Mouse (Mus musculus): ENCODE results near the gene Tmem198b. TPM values are rescaled to one million over a fixed set of nuclear protein-coding genes. Genes with fewer than 3 reads are reported as not detected.

The Tmem198b gene
- polyA plus RNA-seq, 1 experiment from 2014 or later = 17.5 TPM

GRCm38 (mm10) chr10:128821358-128822056, 17.3 kb upstream of the Tmem198b start, which contains the start of gene Ormdl2:
Gene Ormdl2, minus strand, starts transcription at chr10:128821645.
- H3K4me3 ChIP-seq (replicated peaks) = peak within 1 kb of the TSS; percentile 94
- no peaks in the 10 kb centered on the region for H3K9me3 ChIP-seq
- H3K27me3 ChIP-seq = no peaks in the 10 kb centered on the region
- H3K36me3 ChIP-seq = peaks cover 43% of the 10 kb centered on the region
- H3K9ac ChIP-seq (replicated peaks) = peak within 1 kb of the TSS; percentile 84
- peak within 1 kb of the TSS; percentile 68; the same call in 1 of the 2 replicates for H3K27ac ChIP-seq
- peak; percentile 100 for ATAC-seq
- WGBS = under 1% methylated on average over 46 of the region's 46 CpGs
- peak within 1 kb of the TSS; percentile 81 for H3K4me2 ChIP-seq (replicated peaks)
- peaks cover 24% of the 10 kb centered on the region for H3K4me1 ChIP-seq (replicated peaks)

- H3K9me3 ChIP-seq = no peaks in the 10 kb centered on the region
- no peak overlapping the region for H3K4me3 ChIP-seq (replicated peaks)
- ATAC-seq = no peak
- H3K27ac ChIP-seq = no peak overlapping the region
- peaks cover 48% of the 10 kb centered on the region for H3K36me3 ChIP-seq
- H3K9ac ChIP-seq (replicated peaks) = no peak overlapping the region
- no peak overlapping the region for H3K4me2 ChIP-seq (replicated peaks)
- WGBS = 90% methylated on average over 4 of the region's 4 CpGs
- peaks cover 24% of the 10 kb centered on the region for H3K4me1 ChIP-seq (replicated peaks)
- no peaks in the 10 kb centered on the region for H3K27me3 ChIP-seq
These were observed 16.0 kb upstream of the Tmem198b start for GRCm38 (mm10) chr10:128820217-128820616.

- Histone ChIP-seq H3K4me2 (replicated peaks) (no peak within 1 kb of the TSS), H3K9ac (replicated peaks) (no peak within 1 kb of the TSS), H3K9me3 (no peaks in the 10 kb centered on the region), H3K4me1 (replicated peaks) (peaks cover 10% of the 10 kb centered on the region), H3K27me3 (no peaks in the 10 kb centered on the region), H3K36me3 (peaks cover 63% of the 10 kb centered on the region), H3K4me3 (replicated peaks) (no peak within 1 kb of the TSS), H3K27ac (no peak within 1 kb of the TSS)
- ATAC-seq = no peak
- WGBS = 92% methylated on average over 13 of the region's 13 CpGs
These were observed 12.9 kb upstream of the Tmem198b start, which contains the start of gene Sarnp for GRCm38 (mm10) chr10:128817033-128817432. Gene Sarnp, plus strand, starts transcription at chr10:128817333.

GRCm38 (mm10) chr10:128807018-128807417, 2.8 kb upstream of the Tmem198b start:
- Histone ChIP-seq H3K4me2 (replicated peaks) (peak overlapping the region; percentile 79), H3K27me3 (no peaks in the 10 kb centered on the region), H3K9me3 (no peaks in the 10 kb centered on the region), H3K27ac (no peak overlapping the region), H3K4me1 (replicated peaks) (peaks cover 65% of the 10 kb centered on the region), H3K4me3 (replicated peaks) (peak overlapping the region; percentile 89), H3K9ac (replicated peaks) (peak overlapping the region; percentile 89), H3K36me3 (peaks cover 29% of the 10 kb centered on the region)
- no peak for ATAC-seq
- 94% methylated on average over 8 of the region's 8 CpGs for WGBS

GRCm38 (mm10) chr10:128806086-128806485, 1.9 kb upstream of the Tmem198b start:
- 58% methylated on average over 6 of the region's 6 CpGs for WGBS
- no peaks in the 10 kb centered on the region for H3K9me3 ChIP-seq
- H3K27me3 ChIP-seq = no peaks in the 10 kb centered on the region
- H3K27ac ChIP-seq = peak overlapping the region; percentile 49
- peak overlapping the region; percentile 79 for H3K4me2 ChIP-seq (replicated peaks)
- H3K9ac ChIP-seq (replicated peaks) = peak overlapping the region; percentile 89
- ATAC-seq = no peak
- peaks cover 65% of the 10 kb centered on the region for H3K4me1 ChIP-seq (replicated peaks)
- peaks cover 32% of the 10 kb centered on the region for H3K36me3 ChIP-seq
- peak overlapping the region; percentile 89 for H3K4me3 ChIP-seq (replicated peaks)

- Histone ChIP-seq H3K4me1 (replicated peaks) (peaks cover 63% of the 10 kb centered on the region), H3K27ac (peak overlapping the region; percentile 98), H3K4me3 (replicated peaks) (peak overlapping the region; percentile 89), H3K27me3 (no peaks in the 10 kb centered on the region), H3K9ac (replicated peaks) (peak overlapping the region; percentile 89), H3K4me2 (replicated peaks) (peak overlapping the region; percentile 79), H3K36me3 (peaks cover 38% of the 10 kb centered on the region), H3K9me3 (no peaks in the 10 kb centered on the region)
- WGBS = under 1% methylated on average over 68 of the region's 70 CpGs
- peak; percentile 95 for ATAC-seq
These were observed 1.2 kb upstream of the Tmem198b start for GRCm38 (mm10) chr10:128805092-128806000.

GRCm38 (mm10) chr10:128803771-128804270, 349 bp downstream of the Tmem198b start, which contains the start of gene Dnajc14:
Gene Dnajc14, plus strand, starts transcription at chr10:128804062.
- Histone ChIP-seq H3K4me3 (replicated peaks) (peak within 1 kb of the TSS; percentile 89), H3K36me3 (peaks cover 40% of the 10 kb centered on the region), H3K9me3 (no peaks in the 10 kb centered on the region), H3K27me3 (no peaks in the 10 kb centered on the region), H3K27ac (peak within 1 kb of the TSS; percentile 98), H3K9ac (replicated peaks) (peak within 1 kb of the TSS; percentile 89), H3K4me2 (replicated peaks) (peak within 1 kb of the TSS; percentile 79), H3K4me1 (replicated peaks) (peaks cover 48% of the 10 kb centered on the region)
- ATAC-seq = peak; percentile 24
- 0% methylated on average over 14 of the region's 14 CpGs for WGBS

GRCm38 (mm10) chr10:128803361-128803760, 809 bp downstream of the Tmem198b start:
- Histone ChIP-seq H3K9me3 (no peaks in the 10 kb centered on the region), H3K9ac (replicated peaks) (peak overlapping the region; percentile 89), H3K4me2 (replicated peaks) (peak overlapping the region; percentile 79), H3K4me3 (replicated peaks) (peak overlapping the region; percentile 89), H3K36me3 (peaks cover 40% of the 10 kb centered on the region), H3K27me3 (no peaks in the 10 kb centered on the region), H3K27ac (peak overlapping the region; percentile 98), H3K4me1 (replicated peaks) (peaks cover 44% of the 10 kb centered on the region)
- 6% methylated on average over 6 of the region's 6 CpGs for WGBS
- no peak for ATAC-seq

- 69% methylated on average over 4 of the region's 4 CpGs for WGBS
- H3K36me3 ChIP-seq = peaks cover 40% of the 10 kb centered on the region
- peaks cover 39% of the 10 kb centered on the region for H3K4me1 ChIP-seq (replicated peaks)
- H3K4me2 ChIP-seq (replicated peaks) = peak overlapping the region; percentile 79
- H3K4me3 ChIP-seq (replicated peaks) = peak overlapping the region; percentile 89
- H3K9ac ChIP-seq (replicated peaks) = peak overlapping the region; percentile 89
- H3K9me3 ChIP-seq = no peaks in the 10 kb centered on the region
- no peaks in the 10 kb centered on the region for H3K27me3 ChIP-seq
- ATAC-seq = no peak
- no peak overlapping the region for H3K27ac ChIP-seq
These were observed 1.2 kb downstream of the Tmem198b start for GRCm38 (mm10) chr10:128802956-128803355.

- H3K9ac ChIP-seq (replicated peaks) = peak overlapping the region; percentile 89
- 90% methylated on average over 16 of the region's 16 CpGs for WGBS
- no peak for ATAC-seq
- H3K27me3 ChIP-seq = no peaks in the 10 kb centered on the region
- H3K36me3 ChIP-seq = peaks cover 31% of the 10 kb centered on the region
- no peak overlapping the region for H3K4me3 ChIP-seq (replicated peaks)
- H3K4me2 ChIP-seq (replicated peaks) = no peak overlapping the region
- H3K4me1 ChIP-seq (replicated peaks) = peaks cover 30% of the 10 kb centered on the region
- H3K27ac ChIP-seq = no peak overlapping the region
- H3K9me3 ChIP-seq = no peaks in the 10 kb centered on the region
These were observed 2.1 kb downstream of the Tmem198b start for GRCm38 (mm10) chr10:128801981-128802495.

- no peak overlapping the region for H3K27ac ChIP-seq
- ATAC-seq = no peak
- WGBS = 93% methylated on average over 8 of the region's 8 CpGs
- no peak overlapping the region for H3K4me3 ChIP-seq (replicated peaks)
- no peak overlapping the region for H3K9ac ChIP-seq (replicated peaks)
- no peaks in the 10 kb centered on the region for H3K27me3 ChIP-seq
- peaks cover 15% of the 10 kb centered on the region for H3K4me1 ChIP-seq (replicated peaks)
- no peaks in the 10 kb centered on the region for H3K9me3 ChIP-seq
- peaks cover 26% of the 10 kb centered on the region for H3K36me3 ChIP-seq
- no peak overlapping the region for H3K4me2 ChIP-seq (replicated peaks)
These were observed 5.5 kb downstream of the Tmem198b start for GRCm38 (mm10) chr10:128798676-128799075.
